Mouse (Mus musculus) ES-CJ7 (cell line): ENCODE results near the gene Park7.
A peak's percentile ranks its signal among the peaks of the same experiment; 100 is the strongest.

Source experiments
- DNase-seq: peaks from one replicate; pipeline ENCODE4 v3.0.0; 2011; ENCODE audit warnings: low read depth, low spot score

The Park7 gene

DNA sequence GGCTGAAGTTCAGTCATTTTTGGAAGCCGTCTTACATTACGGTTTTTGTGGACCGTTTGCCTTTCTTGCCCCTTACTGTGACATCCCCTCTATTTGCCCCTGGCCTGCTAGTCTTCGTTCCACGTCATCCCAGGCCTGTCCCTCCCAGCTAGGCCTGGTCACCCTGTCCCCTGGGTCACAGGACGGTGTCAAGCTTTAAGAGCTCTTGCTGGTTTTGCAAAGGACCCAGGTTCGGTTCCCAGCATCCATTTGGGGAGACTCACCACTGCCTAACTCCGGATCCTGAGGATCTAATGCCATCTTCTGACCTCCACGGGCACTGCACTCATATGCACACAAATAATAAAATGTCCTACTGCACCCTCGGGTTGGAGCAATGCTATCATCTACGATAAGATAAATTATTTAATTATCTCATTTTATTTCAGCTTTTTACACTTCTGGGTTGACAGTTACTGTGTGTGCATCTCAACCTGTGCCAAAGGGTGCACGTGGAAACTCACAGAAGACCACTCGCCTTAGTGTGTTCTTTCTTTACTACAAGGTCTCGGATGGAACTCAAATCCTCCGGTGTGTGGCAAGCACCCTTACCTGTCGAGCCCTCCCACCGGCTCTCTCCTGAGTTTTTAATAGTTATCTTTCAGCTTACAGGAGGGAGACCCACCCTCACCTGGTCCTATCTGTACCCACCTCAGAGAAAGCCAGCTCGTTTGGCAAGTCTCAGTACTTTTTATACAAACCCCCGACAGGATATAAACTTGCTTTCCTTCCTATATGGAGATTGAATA lies 3.9 kb downstream of the Park7 start:
- peak; percentile 76 for DNase-seq

DNA sequence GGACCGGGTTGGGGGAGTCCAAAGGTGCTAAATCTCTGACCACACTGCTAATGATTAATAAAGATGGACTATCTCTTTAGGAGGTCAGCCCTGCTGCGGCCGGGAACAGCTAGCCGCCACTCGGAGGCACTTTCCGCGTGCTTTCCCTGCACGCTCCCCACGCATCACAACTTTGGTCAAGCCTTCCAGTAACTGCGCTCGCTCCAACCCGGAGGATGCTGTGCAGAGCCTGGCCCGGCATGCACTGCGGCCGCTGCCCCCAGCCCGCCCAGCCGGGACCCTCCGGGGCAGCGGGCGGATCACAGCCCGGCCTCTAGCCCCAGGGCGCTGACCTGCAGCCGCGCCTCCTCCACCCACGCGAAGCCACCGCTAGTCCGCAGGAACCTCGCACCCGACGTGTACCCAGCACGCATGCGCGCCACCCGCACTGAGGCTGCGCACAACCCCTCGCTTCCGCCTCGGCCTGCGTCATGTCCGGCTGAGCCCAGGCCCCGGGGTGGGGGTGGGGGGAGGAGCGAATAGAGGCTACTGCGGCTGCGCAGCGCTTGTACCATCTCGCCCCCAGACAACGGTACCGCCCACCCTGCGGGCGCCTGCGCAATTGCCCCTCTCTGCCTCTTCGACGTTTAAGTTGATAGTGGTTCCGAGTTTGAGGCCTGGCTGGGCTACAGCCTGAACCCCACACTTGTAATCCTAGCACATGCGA lies 4.6 kb downstream of the Park7 start:
- peak; percentile 99 for DNase-seq

DNA sequence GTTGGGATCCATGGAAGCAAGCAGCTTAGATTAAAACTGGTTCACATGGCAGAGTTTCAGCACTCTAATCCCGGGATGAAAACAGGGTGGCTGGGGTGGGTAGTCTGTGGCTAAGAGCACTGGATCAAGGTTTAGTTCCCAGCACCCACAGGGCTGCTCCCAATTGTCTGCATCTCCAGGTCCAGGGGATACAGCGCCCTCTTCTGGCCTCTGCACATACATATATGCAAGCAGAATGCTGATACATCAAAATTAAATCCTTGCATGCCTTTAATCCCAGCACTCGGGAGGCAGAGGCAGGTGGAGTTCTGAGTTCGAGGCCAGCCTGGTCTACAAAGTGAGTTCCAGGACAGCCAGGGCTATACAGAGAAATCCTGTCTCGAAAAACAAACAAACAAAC lies 5.7 kb downstream of the Park7 start:
- DNase-seq: peak; percentile 57

DNA sequence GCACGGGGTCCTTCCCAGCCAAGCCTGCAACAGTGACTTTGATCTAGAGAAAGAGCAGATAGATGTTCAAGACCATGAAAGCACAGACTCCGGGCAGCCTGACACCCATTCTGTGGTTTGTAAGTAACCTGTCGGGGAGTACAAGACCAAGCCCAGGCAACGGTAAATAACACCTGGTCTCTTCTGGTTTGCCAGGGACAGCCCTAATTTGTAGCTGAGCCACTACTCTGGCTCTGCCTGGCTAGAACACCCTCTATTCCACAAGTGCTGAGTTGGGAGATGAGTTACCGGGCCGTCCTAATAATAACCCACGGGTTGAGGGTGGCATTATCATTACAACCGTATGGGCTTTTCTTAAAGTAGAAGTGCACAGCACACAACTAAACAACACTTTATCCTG lies 7.1 kb downstream of the Park7 start:
- DNase-seq: no peak

DNA sequence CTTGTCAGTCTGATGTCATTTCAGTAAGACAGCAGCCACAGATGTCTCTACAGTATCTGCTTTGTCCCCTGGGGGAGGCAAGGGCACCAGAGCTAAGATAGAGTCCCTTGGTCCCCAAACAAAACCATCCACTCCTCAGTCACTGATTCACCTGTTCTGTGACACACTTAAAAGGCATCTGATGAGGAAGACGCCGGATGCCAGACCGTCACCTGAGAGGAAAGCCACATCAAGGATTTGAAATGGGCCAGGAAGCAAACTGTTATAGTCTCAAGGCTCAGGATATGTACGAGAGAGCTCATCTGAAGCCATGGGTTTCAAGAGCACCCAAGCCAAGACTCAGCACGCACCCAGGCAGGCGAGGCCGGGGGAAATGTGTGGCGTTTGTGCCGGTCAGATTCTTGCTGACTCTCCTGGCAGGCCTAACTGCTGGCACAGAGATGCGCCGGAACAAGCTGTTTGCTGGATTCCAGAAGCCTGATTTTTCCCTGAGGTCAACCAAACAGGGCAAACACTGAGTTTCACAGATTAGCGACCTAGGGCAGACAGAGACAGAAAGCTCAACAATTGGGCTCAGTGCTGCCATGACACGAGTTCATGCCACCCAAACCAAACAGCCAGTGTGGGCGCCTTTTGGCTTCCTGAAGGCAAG lies 11.0 kb downstream of the Park7 start:
- DNase-seq: no peak

DNA sequence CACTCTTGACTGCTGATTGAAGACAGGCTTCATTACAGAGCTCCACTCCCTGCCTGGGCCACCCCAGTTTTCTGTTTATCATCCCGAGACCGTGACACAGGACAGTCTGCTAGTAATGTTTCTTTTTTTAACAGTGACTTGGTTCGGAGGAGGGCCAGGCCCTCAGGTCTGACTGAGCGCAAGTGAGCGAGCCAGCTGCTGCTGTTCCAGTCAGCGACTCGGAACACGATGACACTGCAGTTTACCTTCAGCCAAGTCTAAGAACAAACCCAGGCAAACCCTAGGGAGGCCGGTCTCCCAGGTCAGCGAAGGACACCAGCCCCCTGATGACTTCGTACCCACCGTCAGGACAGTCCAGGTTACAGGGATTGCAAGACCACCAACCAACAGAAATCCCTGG lies 12.2 kb downstream of the Park7 start:
- DNase-seq: no peak

DNA sequence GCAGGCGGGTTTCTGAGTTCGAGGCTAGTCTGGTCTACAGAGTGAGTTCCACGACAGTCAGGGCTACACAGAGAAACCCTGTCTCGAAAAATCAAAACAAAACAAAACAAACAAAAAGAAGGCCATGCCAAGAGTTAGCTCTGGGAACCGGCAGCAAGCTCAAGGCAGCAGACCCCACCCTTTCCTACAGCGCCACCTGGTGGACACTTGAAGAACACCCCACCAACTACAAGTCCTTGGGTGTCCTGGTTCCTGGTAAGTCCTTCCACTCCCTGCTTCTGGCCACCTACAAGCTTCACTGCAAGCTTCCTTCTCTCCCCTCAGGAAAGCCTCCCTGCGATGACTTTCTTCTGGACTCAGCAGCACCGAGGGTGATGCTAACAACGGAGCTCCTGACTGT lies 12.6 kb downstream of the Park7 start:
- DNase-seq: peak; percentile 84

DNA sequence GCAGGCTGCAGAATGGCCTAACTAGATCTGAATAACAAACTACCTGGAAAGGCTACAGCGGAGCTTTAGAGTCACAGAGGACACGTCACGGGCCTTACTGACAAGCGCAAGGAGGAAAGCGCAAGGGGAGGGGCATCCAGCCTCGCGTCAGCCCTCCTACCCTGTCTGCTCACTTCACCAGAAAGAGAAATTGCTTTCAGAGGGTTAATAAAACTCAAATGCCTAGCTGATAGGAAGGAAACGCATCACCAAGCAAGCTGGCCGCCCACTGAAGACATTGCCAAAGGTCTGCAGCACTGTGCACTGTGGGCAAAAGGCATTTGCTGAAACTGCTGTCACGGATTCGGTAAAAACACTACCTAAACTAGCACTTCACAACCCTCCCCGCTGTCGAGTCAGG lies 13.8 kb downstream of the Park7 start:
- DNase-seq: no peak

DNA sequence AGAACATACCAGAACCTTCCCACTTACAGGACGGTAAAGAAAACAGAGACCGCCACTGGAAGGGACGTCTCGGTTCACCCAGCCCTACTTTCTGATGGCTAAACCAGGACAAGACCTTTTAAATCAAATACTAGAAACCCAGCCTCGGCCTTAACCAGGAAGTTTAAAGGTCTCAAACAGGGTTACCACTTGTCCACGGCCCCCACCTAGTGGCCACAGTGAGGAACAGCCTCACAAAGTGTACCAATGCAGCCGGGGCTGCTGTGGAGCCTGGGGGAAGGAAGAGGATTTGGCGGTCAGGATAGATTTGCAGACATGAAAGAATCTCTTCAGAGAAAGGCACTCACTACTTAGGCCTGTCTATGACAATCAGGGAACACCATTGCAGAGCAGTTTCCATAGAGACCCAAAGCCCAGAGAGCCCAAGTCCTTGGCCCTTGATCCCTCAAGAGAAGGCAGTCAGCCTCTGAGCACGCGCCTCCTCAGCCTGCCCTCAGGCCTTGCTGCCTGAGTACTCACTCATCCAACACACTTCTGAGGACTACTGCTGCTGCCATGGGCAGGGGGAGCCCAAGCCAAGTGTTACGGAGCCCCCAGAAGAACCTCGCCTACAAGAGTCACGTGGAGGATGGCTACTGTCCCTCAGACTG lies 15.4 kb downstream of the Park7 start:
- peak; percentile 79 for DNase-seq

DNA sequence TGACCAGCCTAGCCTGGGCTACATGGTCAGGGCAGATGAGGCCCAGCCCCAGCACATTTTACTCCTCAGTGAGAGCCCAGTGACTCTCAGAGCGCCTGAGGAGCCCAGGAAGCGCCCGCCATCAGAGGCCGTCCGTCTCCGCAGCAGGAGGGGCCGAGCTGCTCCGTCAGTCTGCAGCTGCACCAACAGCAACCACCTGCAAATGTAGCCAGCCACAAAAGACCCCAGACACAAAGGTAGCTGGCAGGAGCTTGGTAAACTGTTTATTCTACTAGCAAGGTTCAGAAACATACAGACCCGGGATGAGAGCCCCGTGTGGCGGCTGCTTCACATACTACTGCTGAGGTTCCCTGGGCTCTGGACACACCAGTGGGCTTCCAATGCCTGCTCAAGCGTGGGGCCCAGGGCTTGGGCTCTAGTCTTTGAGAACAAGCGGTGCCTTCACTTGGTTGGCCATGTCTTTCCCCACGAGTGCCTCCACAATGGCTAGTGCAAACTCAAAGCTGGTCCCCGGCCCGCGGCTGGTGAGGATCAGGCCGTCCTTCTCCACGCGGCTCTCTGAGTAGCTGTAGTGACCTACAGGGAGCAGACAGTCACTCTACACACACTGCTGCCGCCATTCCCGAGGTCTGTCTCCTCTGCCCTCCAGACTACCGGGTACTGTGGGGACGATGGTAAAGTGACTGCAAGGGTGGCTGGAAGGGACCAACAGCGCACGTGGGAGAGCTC lies 17.2 kb downstream of the Park7 start:
- no peak for DNase-seq

DNA sequence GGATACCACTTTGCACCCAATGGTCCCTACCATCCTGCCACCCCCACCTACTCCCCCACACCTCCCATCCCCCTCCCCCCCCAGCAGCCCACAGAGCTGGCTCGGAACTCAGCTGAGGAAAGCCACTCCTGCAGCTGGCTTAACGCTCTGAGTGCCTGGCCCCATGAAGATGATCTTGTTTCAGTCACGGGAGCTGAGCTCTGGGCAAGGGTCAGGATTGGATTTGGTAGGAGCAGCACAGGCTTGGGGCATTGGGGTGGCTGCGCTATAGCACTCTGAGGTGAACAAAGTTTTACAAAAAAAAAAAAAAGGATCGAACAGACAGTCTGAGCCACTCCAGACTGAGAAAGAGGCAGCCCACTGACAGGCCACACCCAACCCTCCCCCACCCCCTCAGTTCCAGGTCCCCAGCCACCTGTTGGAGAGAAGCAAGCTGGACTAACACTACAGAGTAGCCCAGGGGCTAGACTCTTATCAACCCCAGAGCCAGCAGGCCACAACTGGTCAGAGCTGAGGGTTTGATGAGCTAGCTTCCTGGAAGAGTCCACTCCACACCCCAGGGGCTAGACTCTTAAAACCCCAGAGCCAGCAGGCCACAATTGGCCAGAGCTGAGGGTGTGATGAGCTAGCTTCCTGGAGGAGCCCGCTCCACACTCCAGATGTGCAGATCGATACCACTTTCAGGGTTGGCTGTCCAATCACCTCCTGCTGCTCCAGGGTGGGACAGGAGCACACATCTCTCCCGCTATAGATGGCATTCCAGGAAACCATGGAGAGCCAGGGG lies 19.3 kb downstream of the Park7 start:
- DNase-seq: no peak

DNA sequence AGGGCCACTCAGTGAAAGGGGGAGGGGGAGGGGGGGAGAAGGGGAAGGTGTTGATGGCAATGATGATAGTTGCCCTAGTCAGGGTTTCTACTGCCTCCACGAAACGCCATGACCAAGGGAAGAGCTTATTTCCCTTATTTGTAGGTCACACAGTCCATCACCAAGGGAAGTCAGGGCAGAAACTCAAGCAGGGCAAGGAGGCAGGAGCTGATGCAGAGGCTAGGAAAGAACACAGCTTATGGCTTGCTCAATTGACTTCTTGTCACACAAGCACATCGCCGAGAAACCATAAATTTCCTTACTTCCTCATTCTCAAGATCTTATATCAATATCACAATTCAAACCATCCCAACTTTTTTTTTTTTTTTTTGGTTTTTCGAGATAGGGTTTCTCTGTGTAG lies 22.9 kb downstream of the Park7 start:
- no peak for DNase-seq

DNA sequence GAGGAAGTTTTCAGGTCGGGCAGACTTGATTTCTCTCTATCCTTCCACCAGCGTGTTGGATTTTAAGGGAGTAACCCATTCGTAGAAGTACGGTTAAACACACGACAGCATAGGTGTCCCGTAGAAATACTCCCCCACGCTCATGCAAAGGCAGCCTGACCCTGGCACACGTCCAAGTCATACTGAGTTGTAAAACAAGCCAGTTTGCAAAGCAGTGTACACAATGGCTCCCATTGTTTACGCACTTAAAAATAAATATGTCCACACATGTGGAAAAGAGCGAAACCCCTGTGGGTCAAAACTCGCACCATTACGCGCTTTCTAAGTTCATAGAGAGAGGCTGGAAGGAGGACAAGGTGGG lies 24.3 kb downstream of the Park7 start:
- peak; percentile 47 for DNase-seq

DNA sequence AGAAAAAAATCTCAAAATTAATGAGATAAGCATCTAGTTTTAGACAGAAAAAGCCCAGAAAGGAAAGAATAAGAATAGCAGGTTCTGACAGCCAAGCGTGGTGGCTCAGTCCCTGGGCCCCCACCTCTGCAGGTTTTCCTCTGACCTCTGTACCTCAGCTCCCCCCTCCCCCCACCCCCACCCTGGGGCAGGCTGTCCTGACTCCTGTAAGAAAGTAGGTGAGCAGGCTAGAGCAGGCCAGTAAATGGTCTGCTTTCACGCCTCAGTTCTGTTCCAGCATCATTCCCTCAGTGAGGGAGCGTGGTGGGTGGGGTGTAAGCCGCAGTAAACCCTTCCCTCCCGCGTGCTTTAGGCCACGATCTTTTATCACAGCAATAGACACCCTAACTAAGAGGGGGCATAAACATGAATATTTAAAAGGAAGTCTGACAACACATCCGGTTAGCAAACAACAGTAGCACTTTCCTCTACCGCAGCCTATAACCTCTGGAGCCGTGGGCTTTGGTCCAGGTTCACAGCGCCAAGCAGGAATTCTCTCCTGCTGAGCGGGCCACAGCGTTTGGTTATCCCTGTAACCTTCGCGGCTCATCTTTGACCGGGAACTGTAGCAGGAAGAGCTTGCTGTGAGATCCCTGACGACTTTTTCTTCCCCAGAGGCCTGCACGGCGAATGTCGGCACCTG lies 24.8 kb downstream of the Park7 start:
- peak; percentile 73 for DNase-seq

DNA sequence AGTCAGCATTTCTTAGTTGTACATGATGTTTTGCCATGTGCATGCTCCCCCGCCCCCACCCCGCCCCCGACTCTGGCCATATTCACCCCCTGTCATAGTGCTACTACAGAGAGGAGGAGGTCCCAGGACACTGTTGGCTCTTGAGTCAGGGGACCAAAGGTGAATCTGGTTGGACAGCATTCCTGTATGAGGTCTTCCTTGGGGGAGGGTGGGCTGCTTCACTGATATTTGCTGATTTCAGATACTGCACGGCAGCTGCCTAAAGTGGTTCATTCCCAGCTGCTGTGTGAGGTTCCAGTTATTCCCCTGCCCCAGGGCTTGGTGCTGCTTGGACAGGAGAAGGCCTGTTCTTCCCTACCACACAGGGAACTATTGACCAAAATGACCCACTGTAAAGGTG lies 25.7 kb downstream of the Park7 start:
- no peak for DNase-seq

DNA sequence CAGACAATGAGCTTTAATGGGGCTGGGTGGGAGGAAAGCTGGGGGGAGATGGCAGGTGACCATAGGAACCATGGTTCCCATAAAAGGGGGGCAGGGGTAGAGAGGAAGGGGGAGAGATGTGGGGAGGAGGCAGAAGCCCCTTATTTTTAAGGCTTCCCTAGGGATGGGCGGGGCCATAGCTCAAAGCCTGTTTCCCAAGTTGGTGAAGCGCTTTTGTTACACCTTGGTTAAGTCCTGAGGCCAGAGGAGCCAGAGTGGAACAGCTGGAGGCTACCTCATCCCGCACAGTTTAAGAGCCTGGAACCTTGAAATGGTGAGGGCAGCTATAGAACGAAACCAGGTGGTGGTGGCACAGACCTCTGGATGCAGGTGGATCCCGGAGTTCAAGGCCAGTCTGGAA lies 26.3 kb downstream of the Park7 start:
- DNase-seq: no peak

DNA sequence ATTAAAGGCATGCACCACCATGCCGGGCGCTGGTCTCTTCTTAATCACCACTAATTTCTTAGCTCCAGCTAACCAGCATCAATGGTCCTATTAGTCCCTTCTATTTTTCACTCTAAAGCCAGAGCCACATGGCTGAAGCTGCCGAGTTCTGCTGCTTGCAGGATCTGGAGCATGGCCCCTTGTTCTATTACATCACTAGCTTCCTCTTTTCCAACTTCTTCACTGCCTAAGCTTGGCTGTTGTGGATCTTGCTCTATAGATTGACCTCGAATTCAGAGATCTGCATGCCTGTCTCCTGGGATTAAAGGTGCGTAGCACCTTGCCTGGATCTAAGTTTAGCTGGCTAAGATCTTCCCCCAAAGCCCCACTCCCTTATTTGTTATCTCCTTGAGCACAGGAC lies 31.6 kb downstream of the Park7 start:
- DNase-seq: no peak

DNA sequence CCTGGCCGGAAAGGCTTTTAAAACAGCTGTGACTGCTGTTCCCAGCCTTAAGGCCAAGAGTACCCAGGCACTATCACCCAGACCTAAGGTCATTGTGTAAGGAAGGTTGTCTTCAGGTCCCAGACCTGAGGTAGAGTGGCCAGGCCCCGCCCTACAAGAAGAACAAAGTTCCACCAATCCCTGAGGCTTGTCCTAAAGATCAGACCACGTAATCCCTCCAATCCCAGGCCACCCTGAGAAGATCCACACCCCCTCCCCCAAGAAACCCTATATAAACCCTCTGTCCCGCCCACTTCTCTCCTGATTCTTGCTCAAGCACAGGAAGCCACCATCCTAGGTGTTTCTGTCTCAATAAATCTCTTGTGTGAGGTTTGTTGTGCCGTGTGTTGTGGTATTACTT lies 33.9 kb downstream of the Park7 start:
- peak; percentile 67 for DNase-seq

DNA sequence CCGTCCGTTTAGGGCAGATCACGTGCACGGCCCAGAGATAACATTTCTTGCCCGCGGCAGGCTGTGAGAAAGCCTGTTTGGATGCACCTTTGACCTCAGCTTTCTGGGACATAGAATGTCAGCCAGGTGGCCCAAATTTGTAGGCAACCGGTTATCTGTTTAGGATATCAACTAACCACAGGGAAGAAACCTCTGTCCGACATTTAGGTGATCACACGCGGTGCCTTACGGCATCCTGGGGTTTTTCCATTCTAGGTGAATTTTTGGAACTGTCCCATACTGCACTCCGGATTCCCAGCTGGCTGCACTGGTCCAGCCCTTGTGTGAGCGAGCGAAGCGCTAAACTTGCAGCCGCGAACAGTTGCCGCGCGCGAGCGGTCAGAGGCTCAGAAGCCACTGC lies 34.6 kb downstream of the Park7 start:
- no peak for DNase-seq

DNA sequence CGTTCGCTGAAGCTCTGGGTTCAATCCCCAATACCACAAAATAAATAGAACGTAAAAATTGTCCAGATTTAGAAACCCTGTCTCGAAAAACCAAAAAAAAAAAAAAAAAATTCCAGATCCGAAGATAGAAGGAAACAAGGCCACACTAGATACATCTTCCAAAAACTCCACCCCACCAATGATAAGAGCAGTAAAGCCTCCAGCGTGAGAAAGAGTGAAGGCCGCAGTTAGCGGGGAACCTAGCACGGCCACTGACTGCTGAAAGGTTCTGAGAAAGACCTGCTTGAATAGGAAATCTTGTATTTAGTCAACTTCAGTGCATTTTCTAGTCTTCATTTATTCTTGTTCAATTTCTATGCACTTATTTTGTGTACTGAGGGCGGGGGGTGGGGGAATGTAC lies 38.8 kb downstream of the Park7 start:
- DNase-seq: no peak
